Mouse (Mus musculus) stomach, postnatal 0 days (tissue): ENCODE measurements around the gene Pcolce. TPM values are rescaled to one million over a fixed set of nuclear protein-coding genes. Genes with fewer than 3 reads are reported as not detected.

ENCODE experiments used
- ATAC-seq: fragments of 200-750 bp; cut with Nextera tagmentation; 2 replicates; pipeline ENCODE4 v1.8.0; 2017; ENCODE audit not compliant: low FRiP score, low TSS enrichment
- DNase-seq: peaks from one replicate; pipeline ENCODE4 v3.0.0-alpha.2; 2016; ENCODE audit warnings: low spot score
- H3K27ac ChIP-seq: fragments of 300-500 bp; sonication (generic); replicated peaks from 2 replicates; pipeline ENCODE4 v1.5.1; 2014; ENCODE audit warnings: mild to moderate bottlenecking, control low read depth
- H3K27me3 ChIP-seq: fragments of 300-500 bp; sonication (generic); 2 replicates; pipeline ENCODE4 v1.6.1; 2014; ENCODE audit warnings: low read length; ENCODE audit not compliant: control insufficient read depth, insufficient read depth
- H3K36me3 ChIP-seq: fragments of 300-500 bp; sonication (generic); 2 replicates; pipeline ENCODE4 v1.6.1; 2014; ENCODE audit warnings: low read length, mixed read lengths; ENCODE audit not compliant: control insufficient read depth, insufficient read depth
- H3K4me1 ChIP-seq: fragments of 300-500 bp; sonication (generic); replicated peaks from 2 replicates; pipeline ENCODE4 v1.6.1; 2014; ENCODE audit warnings: antibody characterized with exemption; ENCODE audit not compliant: control insufficient read depth, insufficient read depth
- H3K4me2 ChIP-seq: fragments of 300-500 bp; sonication (generic); replicated peaks from 2 replicates; pipeline ENCODE4 v1.6.1; 2014; ENCODE audit warnings: low read depth, mild to moderate bottlenecking, control low read depth, moderate library complexity
- H3K4me3 ChIP-seq: fragments of 300-500 bp; sonication (generic); 2 replicates; pipeline ENCODE4 v1.5.1; 2014; ENCODE audit warnings: low read depth, low read length, control low read depth
- H3K9ac ChIP-seq: fragments of 300-500 bp; sonication (generic); 2 replicates; pipeline ENCODE4 v1.6.1; 2014; ENCODE audit warnings: mild to moderate bottlenecking, low read length, control low read depth, mixed read lengths
- H3K9me3 ChIP-seq: fragments of 300-500 bp; sonication (generic); 2 replicates; pipeline ENCODE4 v1.6.1; 2016; ENCODE audit warnings: low read length; ENCODE audit not compliant: control insufficient read depth
- CTCF ChIP-seq: IDR thresholded peaks from 2 replicates; pipeline ENCODE4 v1.5.1; 2016; ENCODE audit warnings: antibody characterized with exemption, low read depth, mild to moderate bottlenecking, moderate library complexity
- EP300 ChIP-seq: optimal IDR thresholded peaks from 2 replicates; pipeline ENCODE3; 2016; ENCODE audit warnings: antibody characterized with exemption
- WGBS: fragments of 180-500 bp; shearing (Covaris S2); extraction: QIAGEN DNeasy Blood & Tissue Kit; methylation state at CpG from one replicate; pipeline ENCODE4 v1.1.7; 2014; 5-methylcytosine and 5-hydroxymethylcytosine counted together
- polyA plus RNA-seq: library from polyadenylated mRNA; unstranded; fragments of >200 nt; fragmentation: Nextera tagmentation; extraction: Ambion mirVana; gene quantifications from 2 replicates; pipeline ENCODE4 v1.2.1, GENCODE M21; 2015

Gene Pcolce
- polyA plus RNA-seq, 1 experiment from 2014 or later: 85.9 TPM

DNA sequence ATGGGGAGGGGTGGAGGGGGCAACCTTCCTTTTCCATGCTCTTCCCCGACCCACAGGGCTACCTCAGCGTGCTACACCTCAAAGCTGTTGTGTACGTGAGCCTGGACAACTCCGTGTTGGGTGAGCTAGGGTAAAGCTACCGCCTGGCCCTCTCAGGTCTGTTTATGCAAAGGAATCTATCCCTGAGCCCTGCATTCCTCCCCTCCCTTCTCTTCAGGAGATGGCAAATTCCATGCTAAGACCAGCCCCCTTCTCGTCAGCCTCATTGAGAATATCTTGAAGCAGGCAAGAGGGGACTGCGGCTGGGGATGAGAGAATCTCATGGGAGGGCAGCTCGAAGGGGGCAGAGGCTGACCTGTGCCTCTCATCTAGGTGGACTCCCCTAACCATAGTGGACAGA lies 30.9 kb downstream of the Pcolce start:
- H3K4me1 ChIP-seq: no peaks in the 10 kb centered on the region
- no peak overlapping the region for H3K27ac ChIP-seq
- H3K4me3 ChIP-seq: no peak overlapping the region
- no peak overlapping the region for H3K9ac ChIP-seq
- no peaks in the 10 kb centered on the region for H3K36me3 ChIP-seq
- no peak for ATAC-seq
- no peak for TF ChIP-seq EP300
- TF ChIP-seq CTCF: no peak
- no peak overlapping the region; the same call in 1 of the 2 replicates for H3K4me2 ChIP-seq
- WGBS: 30% methylated on average over 8 of the region's 8 CpGs
- no peaks in the 10 kb centered on the region for H3K9me3 ChIP-seq
- no peaks in the 10 kb centered on the region for H3K27me3 ChIP-seq
- DNase-seq: no peak

DNA sequence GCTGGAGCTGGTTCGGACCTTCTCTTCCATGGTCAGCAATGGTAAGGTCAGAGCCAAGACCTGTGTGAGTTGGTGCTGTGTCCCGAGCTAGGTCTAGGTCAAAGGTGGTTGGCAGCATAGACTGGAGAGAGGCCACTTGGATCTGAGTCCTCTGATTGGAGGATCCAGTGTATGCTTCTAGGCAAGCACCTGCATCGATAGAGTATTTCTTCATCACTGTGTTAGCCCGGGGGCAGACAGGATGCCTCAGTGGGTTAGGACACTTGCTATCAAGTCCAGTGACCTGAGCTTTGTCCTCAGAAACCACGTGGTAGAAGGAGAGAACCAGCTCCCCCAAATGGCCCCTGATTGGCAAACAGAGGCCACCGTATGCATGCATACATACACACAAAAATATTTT lies 33.3 kb downstream of the Pcolce start:
- Histone ChIP-seq H3K36me3 (no peaks in the 10 kb centered on the region), H3K4me3 (no peak overlapping the region), H3K4me1 (no peaks in the 10 kb centered on the region), H3K27me3 (no peaks in the 10 kb centered on the region), H3K9ac (no peak overlapping the region), H3K27ac (no peak overlapping the region), H3K9me3 (no peaks in the 10 kb centered on the region), H3K4me2 (no peak overlapping the region)
- no peak for DNase-seq
- 69% methylated on average over 6 of the region's 6 CpGs for WGBS
- TF ChIP-seq EP300 (no peak), CTCF (no peak)
- ATAC-seq: no peak

DNA sequence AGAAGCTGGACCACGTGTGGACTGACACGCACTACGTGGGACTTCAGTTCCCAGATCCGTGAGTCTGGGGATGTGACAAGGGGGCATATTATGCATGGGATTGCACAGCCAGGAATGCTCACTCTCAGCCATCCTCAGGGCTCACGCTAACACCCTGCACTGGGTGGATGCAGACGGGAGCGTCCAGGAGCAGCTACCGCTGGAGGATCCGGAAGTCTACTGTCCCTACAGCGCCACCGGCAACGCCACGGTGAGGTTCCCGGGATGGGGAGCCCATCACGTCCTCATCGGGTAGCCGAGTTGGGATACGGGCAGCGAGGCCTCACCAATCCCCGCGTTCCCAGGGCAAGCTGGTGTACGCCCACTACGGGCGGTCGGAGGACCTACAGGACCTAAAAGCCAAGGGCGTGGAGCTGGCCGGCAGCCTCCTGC lies 39.1 kb downstream of the Pcolce start:
- H3K27ac ChIP-seq: no peak overlapping the region
- H3K27me3 ChIP-seq: no peaks in the 10 kb centered on the region
- H3K9ac ChIP-seq: peak overlapping the region; percentile 35
- H3K9me3 ChIP-seq: no peaks in the 10 kb centered on the region
- DNase-seq (peak; percentile 48), ATAC-seq (no peak)
- WGBS: 9% methylated on average over 27 of the region's 27 CpGs
- TF ChIP-seq EP300 (no peak), CTCF (peak; percentile 54)
- peak overlapping the region; percentile 42 for H3K4me2 ChIP-seq
- H3K4me3 ChIP-seq: peak overlapping the region; percentile 15; the same call in 1 of the 2 replicates
- no peaks in the 10 kb centered on the region for H3K4me1 ChIP-seq
- no peaks in the 10 kb centered on the region for H3K36me3 ChIP-seq

DNA sequence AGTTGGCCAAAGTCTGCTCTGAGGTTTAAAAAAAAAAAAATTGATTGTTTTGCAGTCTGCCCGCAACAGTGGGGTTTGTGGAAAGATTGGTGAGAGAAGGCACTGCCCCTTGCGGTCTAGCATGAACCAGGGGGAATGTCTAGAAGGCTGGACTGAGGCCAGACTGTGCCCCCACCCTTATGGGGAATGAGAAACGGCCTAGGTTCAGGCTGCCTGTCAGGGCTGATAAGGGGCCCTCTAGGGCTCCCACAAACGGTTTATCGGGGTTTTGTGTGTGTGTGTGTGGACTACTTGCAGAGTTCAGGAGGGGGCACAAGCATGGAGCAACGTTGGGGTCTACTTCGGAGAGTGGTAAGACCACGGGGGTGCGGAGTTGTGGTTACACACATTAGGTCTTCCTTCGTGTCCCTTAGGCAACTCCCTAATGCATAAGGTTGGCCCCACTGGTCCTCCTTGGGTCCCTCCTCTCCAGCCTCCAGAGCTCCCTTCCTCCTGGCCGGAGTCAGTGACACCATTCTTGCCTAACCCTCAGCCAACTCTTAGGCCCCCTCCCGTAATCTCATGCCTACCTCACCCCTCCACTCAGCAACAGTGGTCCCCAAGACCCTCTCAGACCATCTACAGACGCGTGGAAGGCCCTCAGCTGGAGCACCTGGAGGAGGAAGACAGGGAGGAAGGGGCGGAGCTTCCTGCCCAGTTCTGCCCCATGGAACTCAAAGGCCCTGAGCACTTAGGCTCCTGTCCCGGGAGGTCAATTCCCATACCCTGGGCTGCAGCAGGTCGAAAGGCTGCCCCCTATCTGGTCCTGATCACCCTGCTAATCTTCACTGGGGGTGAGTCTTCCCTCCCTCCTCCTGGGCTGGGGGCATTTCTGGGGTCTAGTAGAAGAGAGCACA lies 42.6 kb downstream of the Pcolce start:
- Histone ChIP-seq H3K4me3 (no peak overlapping the region), H3K9ac (no peak overlapping the region), H3K36me3 (no peaks in the 10 kb centered on the region), H3K27ac (no peak overlapping the region), H3K27me3 (no peaks in the 10 kb centered on the region), H3K9me3 (no peaks in the 10 kb centered on the region), H3K4me1 (no peaks in the 10 kb centered on the region), H3K4me2 (no peak overlapping the region)
- DNase-seq (no peak), ATAC-seq (no peak)
- WGBS: 72% methylated on average over 17 of the region's 17 CpGs
- TF ChIP-seq EP300: no peak
- no peak for TF ChIP-seq CTCF

DNA sequence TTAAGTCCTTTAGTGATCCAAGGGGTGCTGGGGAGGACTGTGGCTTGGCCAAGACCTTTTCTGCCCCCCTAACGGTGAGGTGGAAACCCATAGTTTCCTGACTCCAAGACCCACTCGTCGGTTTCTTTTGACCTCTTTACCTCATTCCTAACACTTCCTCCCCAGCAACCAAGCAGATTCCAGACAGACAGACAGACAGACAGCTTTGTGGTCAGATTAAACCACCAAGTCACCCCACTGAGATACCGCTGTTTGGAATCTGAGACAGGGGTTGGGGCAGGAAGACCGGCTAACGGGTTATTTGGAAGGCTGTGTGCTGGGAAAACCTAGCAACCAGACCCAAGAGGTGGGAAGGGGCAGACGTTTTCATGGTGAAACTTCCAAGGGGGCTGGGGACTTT lies 43.4 kb downstream of the Pcolce start:
- Histone ChIP-seq H3K27ac (no peak overlapping the region), H3K9ac (no peak overlapping the region), H3K4me2 (no peak overlapping the region), H3K9me3 (no peaks in the 10 kb centered on the region), H3K36me3 (no peaks in the 10 kb centered on the region), H3K4me1 (no peaks in the 10 kb centered on the region), H3K4me3 (no peak overlapping the region), H3K27me3 (no peaks in the 10 kb centered on the region)
- TF ChIP-seq CTCF (no peak), EP300 (no peak)
- 50% methylated on average over 7 of the region's 7 CpGs for WGBS
- DNase-seq: no peak
- ATAC-seq: no peak

DNA sequence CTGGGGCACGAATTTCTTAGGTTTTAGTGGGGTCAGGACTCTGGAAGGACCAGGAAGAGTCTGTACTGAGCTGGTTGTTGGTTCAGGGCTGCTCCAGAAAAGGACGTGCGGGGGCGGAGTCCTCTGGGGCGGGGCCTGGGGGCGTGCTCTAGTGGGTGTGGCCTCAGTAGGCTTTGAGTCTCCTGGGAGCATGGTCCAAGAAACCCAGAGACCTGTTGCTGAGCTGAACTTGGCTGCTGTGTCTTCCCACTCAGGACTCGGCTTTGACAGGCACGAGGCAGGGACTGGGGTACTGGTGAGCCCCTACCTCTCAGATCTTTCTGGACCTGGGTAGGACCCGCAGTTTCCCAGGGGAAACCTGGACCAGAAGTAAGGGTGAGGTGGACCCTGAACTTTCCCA lies 43.9 kb downstream of the Pcolce start, which contains the start of gene Tfr2:
TSS of gene Tfr2 (plus strand) at position 176 of the 400 bp plus-strand sequence.
- H3K9ac ChIP-seq: no peak within 1 kb of the TSS
- H3K9me3 ChIP-seq: no peaks in the 10 kb centered on the region
- peak; percentile 85 for ATAC-seq
- WGBS: 26% methylated on average over 9 of the region's 9 CpGs
- H3K27me3 ChIP-seq: no peaks in the 10 kb centered on the region
- no peak within 1 kb of the TSS for H3K4me2 ChIP-seq
- no peak within 1 kb of the TSS for H3K4me3 ChIP-seq
- no peaks in the 10 kb centered on the region for H3K4me1 ChIP-seq
- no peak within 1 kb of the TSS for H3K27ac ChIP-seq
- peak; percentile 87 for DNase-seq
- no peak for TF ChIP-seq CTCF
- no peaks in the 10 kb centered on the region for H3K36me3 ChIP-seq
